Mouse (Mus musculus) liver, embryonic 14.5 days (tissue): Measurements from ENCODE around the gene Mgst3.

ENCODE experiments used
- CTCF ChIP-seq: IDR thresholded peaks from 2 replicates; pipeline ENCODE4 v1.5.1; 2016; ENCODE audit warnings: antibody characterized with exemption, low read depth, control low read depth
- EP300 ChIP-seq: IDR thresholded peaks from 2 replicates; pipeline ENCODE4 v1.6.1; 2016; ENCODE audit warnings: antibody characterized with exemption, low read depth

DNA sequence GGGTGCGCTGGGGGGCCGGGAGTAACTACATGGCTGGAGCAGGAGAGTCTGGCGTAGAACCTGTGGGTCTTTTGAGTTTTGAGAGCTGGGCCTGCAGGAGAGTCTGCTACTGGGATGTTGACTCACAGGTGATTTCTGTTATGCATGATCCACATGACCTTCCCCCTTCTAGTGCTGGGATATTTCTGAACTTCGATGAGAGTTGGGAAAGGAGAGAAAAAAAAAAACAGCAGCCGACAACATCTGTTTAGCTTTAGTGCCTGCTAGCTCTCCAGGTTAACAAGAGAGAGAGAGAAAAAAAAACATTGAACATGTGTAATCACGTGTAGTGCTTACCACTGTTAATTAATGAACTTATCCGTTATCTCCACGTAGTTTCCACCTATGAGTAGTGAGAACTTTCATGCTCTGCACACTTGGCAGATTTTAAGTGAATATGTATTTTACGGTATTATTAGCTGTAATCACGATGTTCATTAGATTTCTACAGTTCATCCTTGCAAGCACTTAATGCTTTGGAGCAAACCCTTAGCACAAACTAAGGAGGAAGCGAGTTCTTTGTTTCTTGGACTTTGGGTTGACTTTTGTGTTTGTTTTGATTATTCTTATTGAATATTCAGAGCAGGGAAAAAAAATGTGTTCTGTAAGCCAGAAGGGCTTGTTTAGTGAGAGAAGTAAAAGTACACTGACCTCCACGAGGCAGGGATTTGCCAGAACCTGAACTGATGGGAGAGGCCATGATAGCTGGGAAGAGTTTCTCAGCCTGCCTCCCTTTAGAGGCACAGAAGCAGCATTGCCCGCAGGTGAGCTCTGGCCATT, 42.8 kb downstream of the Mgst3 start:
- TF ChIP-seq CTCF (no peak), EP300 (no peak)
